Mouse (Mus musculus) urinary bladder, postnatal 25 days (tissue): Measurements from ENCODE around the gene Clptm1.

ENCODE experiments used
- DNase-seq: peaks from one replicate; pipeline ENCODE4 v3.0.0; 2022; ENCODE audit warnings: low spot score

The Clptm1 gene

GRCm38 (mm10) chr7:19664455-19664954 is 328 bp downstream of the Clptm1 start:
- no peak for DNase-seq

- DNase-seq = no peak
These were observed 893 bp downstream of the Clptm1 start for GRCm38 (mm10) chr7:19663940-19664339.

DNA sequence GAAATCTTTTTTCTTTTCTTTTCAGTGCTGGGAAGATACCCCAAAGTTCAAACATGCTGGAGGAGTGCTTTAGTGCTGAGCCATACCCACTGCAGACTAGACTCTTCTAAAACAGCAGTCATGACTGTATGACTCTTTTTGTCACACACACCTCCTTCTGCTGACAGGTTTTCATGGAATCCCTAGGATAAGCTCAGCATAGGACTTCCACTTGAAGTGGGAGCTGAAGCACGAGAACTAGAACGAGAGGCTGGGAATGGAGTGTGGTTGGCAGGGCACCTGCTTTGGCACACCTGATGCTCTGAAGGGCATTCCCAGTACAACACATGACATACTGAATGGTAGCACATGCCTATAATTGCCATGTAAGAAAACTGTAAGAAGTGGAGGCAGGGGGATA is 12.2 kb downstream of the Clptm1 start:
- DNase-seq = no peak

- DNase-seq = no peak
These were observed 13.6 kb downstream of the Clptm1 start for GRCm38 (mm10) chr7:19651063-19651786.

GRCm38 (mm10) chr7:19641223-19641622 is 23.6 kb downstream of the Clptm1 start:
- DNase-seq = no peak

- DNase-seq = no peak
These were observed 29.6 kb downstream of the Clptm1 start for GRCm38 (mm10) chr7:19635074-19635827.

GRCm38 (mm10) chr7:19634591-19634990 is 30.2 kb downstream of the Clptm1 start:
- no peak for DNase-seq

- DNase-seq = no peak
These were observed 31.0 kb downstream of the Clptm1 start for GRCm38 (mm10) chr7:19633855-19634254.

- DNase-seq = no peak
These were observed 31.6 kb downstream of the Clptm1 start for GRCm38 (mm10) chr7:19633197-19633596.

DNA sequence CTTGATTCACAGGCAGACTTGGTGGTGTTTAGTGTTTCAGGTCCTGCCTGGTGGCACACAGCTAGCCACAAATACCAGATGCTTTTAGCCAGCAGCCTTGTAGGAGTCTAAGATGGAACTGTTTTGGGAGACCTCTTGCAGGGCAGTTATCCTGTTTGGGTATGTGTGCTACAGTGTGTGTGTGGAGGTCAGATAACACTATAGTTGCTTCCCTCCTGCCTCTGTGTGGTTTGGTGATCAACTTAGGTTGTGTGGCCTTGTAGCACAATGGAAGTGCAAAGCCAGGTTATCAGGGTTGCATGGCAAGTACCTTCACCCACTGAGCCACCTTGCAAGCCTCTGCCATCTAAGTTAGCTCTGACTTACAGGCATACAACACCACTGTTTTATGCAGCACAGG is 32.1 kb downstream of the Clptm1 start:
- DNase-seq = no peak

GRCm38 (mm10) chr7:19632275-19632674 is 32.6 kb downstream of the Clptm1 start:
- DNase-seq = no peak

DNA sequence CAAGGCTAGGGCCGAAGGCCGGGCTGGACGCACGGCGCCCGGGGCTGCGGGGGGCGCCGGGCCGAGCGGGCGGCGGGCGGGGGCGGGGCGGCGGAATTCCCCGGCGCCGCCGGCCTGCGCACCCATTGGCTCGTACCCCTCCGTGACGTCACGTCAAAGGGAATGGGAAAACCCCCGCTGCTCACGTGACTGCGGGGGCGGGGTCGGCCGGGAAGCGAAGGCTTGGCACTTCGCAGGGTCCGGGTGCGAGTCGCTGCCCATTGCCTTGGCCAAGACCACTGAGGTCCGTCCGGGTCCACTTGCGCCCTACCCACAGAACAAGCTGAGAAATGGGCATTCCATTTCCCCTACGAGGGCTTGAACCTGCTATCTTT is 35.5 kb downstream of the Clptm1 start, which contains the start of gene Relb:
Gene Relb (minus strand): TSS at position 78 of the 374 bp plus-strand sequence.
- peak; percentile 95 for DNase-seq

GRCm38 (mm10) chr7:19628536-19629360 is 36.1 kb downstream of the Clptm1 start:
- DNase-seq = peak; percentile 95

GRCm38 (mm10) chr7:19628192-19628535 is 36.7 kb downstream of the Clptm1 start:
- no peak for DNase-seq

- DNase-seq = no peak
These were observed 37.1 kb downstream of the Clptm1 start for GRCm38 (mm10) chr7:19627721-19628120.

DNA sequence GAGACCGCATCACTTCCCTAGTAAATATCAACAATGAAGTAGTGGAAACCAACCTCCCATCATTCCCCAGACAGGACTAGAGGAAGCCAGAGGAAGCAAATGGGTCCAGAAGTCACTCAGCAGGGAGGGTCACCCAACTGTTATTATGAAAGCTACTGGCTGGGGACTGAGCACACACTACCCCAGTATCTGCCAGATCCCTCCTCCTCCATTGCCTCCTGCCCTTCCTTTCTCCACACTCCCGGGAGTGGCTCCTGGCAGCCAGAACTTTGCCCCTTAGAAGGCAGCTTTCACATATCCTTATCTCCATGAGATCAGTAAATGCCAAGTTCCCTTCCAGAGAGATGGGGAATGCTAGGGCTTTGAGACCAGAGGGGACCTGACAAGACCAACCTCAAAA is 41.4 kb downstream of the Clptm1 start:
- DNase-seq = no peak

- no peak for DNase-seq
These were observed 42.6 kb downstream of the Clptm1 start for GRCm38 (mm10) chr7:19622241-19622640.

DNA sequence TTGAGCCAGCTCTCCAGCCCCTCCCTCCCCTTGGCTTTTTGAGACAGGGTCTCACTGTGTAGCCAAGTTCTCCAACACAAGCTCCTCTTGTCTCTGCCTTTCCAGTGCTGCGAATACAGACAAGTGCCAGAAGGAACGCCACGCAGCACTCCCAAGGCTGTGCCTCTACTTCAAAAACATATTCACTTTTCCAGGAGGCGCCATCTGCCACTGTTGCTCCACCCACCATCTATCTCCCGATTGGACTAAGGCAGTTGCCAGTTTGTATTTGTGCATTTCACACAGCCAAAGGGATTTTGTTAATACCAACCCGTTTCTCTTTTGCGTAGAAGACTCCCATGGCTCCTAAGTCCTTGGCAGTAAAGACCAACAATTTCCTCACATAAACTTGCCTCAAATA is 44.0 kb downstream of the Clptm1 start:
- DNase-seq = no peak

DNA sequence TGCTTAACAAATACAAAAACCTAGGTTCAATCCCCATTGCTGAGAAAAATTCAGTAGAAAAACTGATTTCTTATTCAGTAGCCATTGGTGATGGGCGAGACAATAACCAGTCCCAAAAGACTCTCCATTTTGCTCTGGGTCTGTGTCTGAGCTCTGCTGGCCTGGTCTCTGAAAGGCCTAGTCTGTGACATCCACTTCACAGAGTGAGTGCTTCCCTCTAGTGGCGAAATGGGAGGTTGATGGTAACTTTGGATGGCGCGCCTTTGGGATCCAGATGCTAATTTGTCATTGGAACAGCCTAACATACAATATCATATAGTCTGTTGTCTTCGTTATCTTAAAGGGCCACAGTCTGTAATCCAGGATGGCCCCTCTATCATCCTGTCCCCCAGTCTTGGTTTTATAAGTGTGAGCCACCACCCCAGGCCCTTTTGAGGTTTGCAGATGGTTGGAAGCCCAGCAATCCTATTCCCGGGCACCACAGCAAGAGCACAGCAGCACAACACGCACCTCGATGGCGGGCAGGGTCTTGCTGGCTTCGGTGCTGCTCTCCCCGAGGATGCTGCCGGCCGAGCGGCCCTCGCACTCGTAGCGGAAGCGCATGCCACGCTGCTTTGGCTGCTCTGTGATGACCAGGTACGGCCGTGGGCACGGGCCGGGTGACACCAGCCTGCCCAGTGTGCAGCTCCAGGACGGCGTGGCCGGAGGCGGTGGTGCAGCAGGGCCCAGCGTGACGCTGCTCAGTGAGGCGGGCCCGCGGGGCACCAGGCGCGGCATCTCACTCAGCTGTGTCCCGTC is 45.6 kb downstream of the Clptm1 start:
- peak; percentile 64 for DNase-seq

GRCm38 (mm10) chr7:19615036-19615577 is 49.7 kb downstream of the Clptm1 start:
- no peak for DNase-seq

DNA sequence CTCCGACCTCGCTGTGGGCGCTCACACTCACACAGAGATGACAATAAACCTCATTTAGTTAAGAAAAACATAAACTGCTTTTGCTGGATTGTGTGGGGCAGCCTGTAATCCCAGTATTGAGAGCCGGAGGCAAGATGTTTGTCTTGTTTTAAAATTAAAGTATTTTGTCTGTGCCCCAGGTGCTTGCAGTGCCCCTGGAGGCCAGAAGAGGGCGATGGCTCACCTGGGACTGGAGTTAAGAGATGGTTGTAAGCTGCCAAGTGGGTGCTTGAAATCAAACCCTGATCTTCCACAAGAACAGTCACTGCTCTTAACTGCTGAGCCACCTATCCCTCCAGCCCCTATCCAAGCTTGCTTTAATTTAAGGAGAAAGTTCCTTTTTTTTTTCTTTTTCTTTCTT is 53.9 kb downstream of the Clptm1 start:
- DNase-seq = no peak
